In genomic region chr2:165955386-165955785, GRCm38 (mm10) we compare ENCODE assay signal across 11 mouse cellular contexts. TPM values are rescaled to one million over a fixed set of nuclear protein-coding genes. Genes with fewer than 3 reads are reported as not detected.
DNase-seq lines count a peak whose midpoint lies in the region; ATAC-seq lines count a peak whose summit lies in the region.
"Had no signal": no experiment of that assay in that cellular context is flagged by ENCODE, and none has a peak within 500 bp of the region (broad histone marks: within the 10 kb centered on the region; RNA-seq: fewer than 3 reads in every experiment).

No protein-coding gene starts in this region.

- H3K27ac ChIP-seq in heart, embryonic 16.5 days (ENCODE audit: low read length), result peak overlapping the region; percentile 68
- H3K27ac ChIP-seq in midbrain, embryonic 11.5 days (ENCODE audit: low read depth, low read length), result no peak overlapping the region
- no peak overlapping the region for H3K27ac ChIP-seq in midbrain, embryonic 14.5 days (replicated peaks; ENCODE audit: low read depth, low read length)
- peak overlapping the region; percentile 15 for H3K27ac ChIP-seq in liver, embryonic 15.5 days (replicated peaks)
- H3K27ac ChIP-seq: embryonic facial prominence, embryonic 12.5 days; limb, embryonic 15.5 days had no signal

- intact Hi-C loops in heart, postnatal 36 days (cut with DNase I), result no loop called here

- H3K4me3 ChIP-seq in heart, embryonic 16.5 days (ENCODE audit: low read length), result no peak overlapping the region
- H3K4me3 ChIP-seq in midbrain, embryonic 11.5 days (ENCODE audit: low read depth, low read length), result no peak overlapping the region
- H3K4me3 ChIP-seq in midbrain, embryonic 14.5 days (replicated peaks; ENCODE audit: low read depth, low read length), result no peak overlapping the region
- H3K4me3 ChIP-seq in liver, embryonic 15.5 days (replicated peaks), result no peak overlapping the region
- H3K4me3 ChIP-seq: embryonic facial prominence, embryonic 12.5 days; limb, embryonic 15.5 days had no signal

- WGBS in heart, embryonic 16.5 days, result 80% methylated on average over 8 of the region's 8 CpGs
- whole genome bisulfite sequencing in midbrain, embryonic 11.5 days, result 90% methylated on average over 8 of the region's 8 CpGs
- 89% methylated on average over 8 of the region's 8 CpGs for WGBS in midbrain, embryonic 14.5 days
- WGBS in liver, embryonic 15.5 days (ENCODE audit: insufficient replicate concordance), result 36% methylated on average over 8 of the region's 8 CpGs

- DNase-seq in heart, postnatal 36 days, result no peak
- DNase-seq in midbrain, embryonic 11.5 days (ENCODE audit: low spot score, missing footprints), result peak; percentile 62
- no peak for DNase-seq in midbrain, embryonic 14.5 days
- DNase-seq in thymus, postnatal 36 days, result peak; percentile 22 to 26
- no peak for DNase-seq in right cerebral cortex, adult 18-20 months
- DNase-seq in cerebellum, postnatal 4 days (ENCODE audit: low spot score in 2 of 2), result no peak
- DNase-seq: forebrain, postnatal 0 days had no signal

- H3K9me3 ChIP-seq in heart, embryonic 16.5 days (replicated peaks; ENCODE audit: control insufficient read depth, low read length), result no peaks in the 10 kb centered on the region
- no peaks in the 10 kb centered on the region for H3K9me3 ChIP-seq in midbrain, embryonic 11.5 days (ENCODE audit: control insufficient read depth, low read length)
- no peaks in the 10 kb centered on the region for H3K9me3 ChIP-seq in midbrain, embryonic 14.5 days (ENCODE audit: control insufficient read depth, low read length)
- H3K9me3 ChIP-seq in liver, embryonic 15.5 days (replicated peaks), result no peaks in the 10 kb centered on the region
- H3K9me3 ChIP-seq: embryonic facial prominence, embryonic 12.5 days; limb, embryonic 15.5 days had no signal

- no peaks in the 10 kb centered on the region for H3K36me3 ChIP-seq in heart, embryonic 16.5 days (ENCODE audit: control insufficient read depth, insufficient read depth)
- no peaks in the 10 kb centered on the region for H3K36me3 ChIP-seq in midbrain, embryonic 11.5 days (ENCODE audit: control insufficient read depth, insufficient read depth, low read length)
- H3K36me3 ChIP-seq in midbrain, embryonic 14.5 days (ENCODE audit: control insufficient read depth, insufficient read depth, low read length), result no peaks in the 10 kb centered on the region
- no peaks in the 10 kb centered on the region for H3K36me3 ChIP-seq in liver, embryonic 15.5 days (replicated peaks)
- H3K36me3 ChIP-seq: embryonic facial prominence, embryonic 12.5 days; limb, embryonic 15.5 days had no signal

- H3K27me3 ChIP-seq in heart, embryonic 16.5 days (ENCODE audit: control insufficient read depth, insufficient read depth, low read length), result no peaks in the 10 kb centered on the region
- H3K27me3 ChIP-seq in midbrain, embryonic 11.5 days (ENCODE audit: control insufficient read depth, insufficient read depth, low read length), result no peaks in the 10 kb centered on the region
- no peaks in the 10 kb centered on the region for H3K27me3 ChIP-seq in midbrain, embryonic 14.5 days (ENCODE audit: control insufficient read depth, insufficient read depth, low read length)
- 0 out of 2 replicates have a peak, but pooled peaks cover 6% of the 10 kb centered on the region for H3K27me3 ChIP-seq in liver, embryonic 15.5 days
- H3K27me3 ChIP-seq: embryonic facial prominence, embryonic 12.5 days; limb, embryonic 15.5 days had no signal

- no peak overlapping the region for H3K4me2 ChIP-seq in heart, embryonic 16.5 days (ENCODE audit: low read depth, low read length)
- no peak overlapping the region for H3K4me2 ChIP-seq in midbrain, embryonic 11.5 days
- no peak overlapping the region for H3K4me2 ChIP-seq in midbrain, embryonic 14.5 days (ENCODE audit: low read length)
- H3K4me2 ChIP-seq in liver, embryonic 15.5 days, result peak overlapping the region; percentile 49
- H3K4me2 ChIP-seq: embryonic facial prominence, embryonic 12.5 days; limb, embryonic 15.5 days had no signal

- no peak overlapping the region for H3K9ac ChIP-seq in heart, embryonic 16.5 days (ENCODE audit: low read length)
- H3K9ac ChIP-seq in midbrain, embryonic 11.5 days (ENCODE audit: low read length), result no peak overlapping the region
- no peak overlapping the region for H3K9ac ChIP-seq in midbrain, embryonic 14.5 days (replicated peaks; ENCODE audit: low read length)
- H3K9ac ChIP-seq in liver, embryonic 15.5 days, result no peak overlapping the region
- H3K9ac ChIP-seq: embryonic facial prominence, embryonic 12.5 days; forebrain, postnatal 0 days; limb, embryonic 15.5 days had no signal

- H3K4me1 ChIP-seq in heart, embryonic 16.5 days (ENCODE audit: control insufficient read depth, insufficient read depth, low read length), result peaks cover 14% of the 10 kb centered on the region
- no peaks in the 10 kb centered on the region for H3K4me1 ChIP-seq in midbrain, embryonic 11.5 days (ENCODE audit: control insufficient read depth, insufficient read depth, low read length)
- no peaks in the 10 kb centered on the region for H3K4me1 ChIP-seq in midbrain, embryonic 14.5 days (ENCODE audit: control insufficient read depth, insufficient read depth, low read length)
- H3K4me1 ChIP-seq in liver, embryonic 15.5 days (replicated peaks), result peaks cover 43% of the 10 kb centered on the region
- H3K4me1 ChIP-seq: embryonic facial prominence, embryonic 12.5 days; limb, embryonic 15.5 days had no signal

- no peak for ATAC-seq in heart, embryonic 16.5 days (replicated peaks; ENCODE audit: extremely low read depth, insufficient read depth, low FRiP score)
- ATAC-seq in midbrain, embryonic 11.5 days (ENCODE audit: low FRiP score), result no peak
- no peak for ATAC-seq in midbrain, embryonic 14.5 days (ENCODE audit: low FRiP score, low TSS enrichment)
- no peak for ATAC-seq in liver, embryonic 15.5 days (ENCODE audit: insufficient read depth)
- ATAC-seq: forebrain, postnatal 0 days had no signal

RNA-seq across cellular contexts. Expression of gene Ncoa3, which starts 37.0 kb away (rescaled TPM):
- polyA plus RNA-seq in heart, embryonic 16.5 days (2015; fragmentation: Nextera tagmentation; extraction: Ambion mirVana), result 9.5 and 9.9 TPM in 2 replicates
- 10 to 100 TPM; 23.0 to 27.1 TPM for total RNA-seq in heart, postnatal 36 days (2021)
- 16.1 and 17.4 TPM in 2 replicates for polyA plus RNA-seq in midbrain, embryonic 11.5 days (2014; fragmentation: Nextera tagmentation; extraction: Ambion mirVana)
- polyA plus RNA-seq in midbrain, embryonic 14.5 days (2014; fragmentation: Nextera tagmentation; extraction: Ambion mirVana), result 15.3 and 18.2 TPM in 2 replicates
- 3.5 and 3.7 TPM in 2 replicates for polyA plus RNA-seq in liver, embryonic 15.5 days (2015; fragmentation: Nextera tagmentation; extraction: Ambion mirVana)

RNA-seq across cellular contexts. Expression of gene Zmynd8, which starts 56.6 kb away (rescaled TPM):
- 36.0 and 40.2 TPM in 2 replicates for polyA plus RNA-seq in heart, embryonic 16.5 days (2015; fragmentation: Nextera tagmentation; extraction: Ambion mirVana)
- total RNA-seq in heart, postnatal 36 days (2021), result 10 to 100 TPM; 46.5 to 48.0 TPM
- 43.1 and 45.6 TPM in 2 replicates for polyA plus RNA-seq in midbrain, embryonic 11.5 days (2014; fragmentation: Nextera tagmentation; extraction: Ambion mirVana)
- 64.4 and 67.8 TPM in 2 replicates for polyA plus RNA-seq in midbrain, embryonic 14.5 days (2014; fragmentation: Nextera tagmentation; extraction: Ambion mirVana)
- 19.1 and 24.6 TPM in 2 replicates for polyA plus RNA-seq in liver, embryonic 15.5 days (2015; fragmentation: Nextera tagmentation; extraction: Ambion mirVana)

Comparison
In these comparisons a context has a peak if more than half of its experiments do, and no peak if none do; other contexts are left out.
1. DNase-seq: peak in midbrain, embryonic 11.5 days (single experiment) and thymus, postnatal 36 days (2 of 2); none in heart, postnatal 36 days (0 of 2), midbrain, embryonic 14.5 days (single experiment), right cerebral cortex, adult 18-20 months (single experiment) and cerebellum, postnatal 4 days (0 of 2).
2. H3K27ac ChIP-seq: peak in heart, embryonic 16.5 days (single experiment) and liver, embryonic 15.5 days (single experiment); none in midbrain, embryonic 11.5 days (single experiment) and midbrain, embryonic 14.5 days (single experiment).